Mouse (Mus musculus): Measurements from ENCODE around the gene Egf. TPM values are rescaled to one million over a fixed set of nuclear protein-coding genes. Genes with fewer than 3 reads are reported as not detected.

The Egf gene
- total RNA-seq, 1 experiment: 2.2 TPM

- in situ Hi-C loops (cut with MboI; ENCODE audit: low sequenced_read_pairs in 2 of 2, unreplicated experiment in 2 of 2): no loop called here
- Histone ChIP-seq H3K4me3 (ENCODE audit: insufficient read depth in 1 of 2, low read depth in 1 of 2, low read length in 2 of 2, poor library complexity in 1 of 2, severe bottlenecking in 1 of 2) (no peak overlapping the region), H3K27ac (ENCODE audit: insufficient read depth, low read depth, low read length, poor library complexity, severe bottlenecking) (no peak overlapping the region), H3K9ac (ENCODE audit: insufficient read depth, low read depth, low read length, poor library complexity, severe bottlenecking) (no peak overlapping the region), H3K9me3 (ENCODE audit: control insufficient read depth, insufficient read depth, low read depth, low read length) (no peaks in the 10 kb centered on the region), H3K36me3 (ENCODE audit: control insufficient read depth, insufficient read depth, low read length, poor library complexity, severe bottlenecking) (no peaks in the 10 kb centered on the region), H3K4me1 (ENCODE audit: control insufficient read depth in 2 of 2, insufficient read depth in 2 of 2, low read length in 2 of 2, poor library complexity in 1 of 2) (no peaks in the 10 kb centered on the region)
- TF ChIP-seq CHD2 (IDR thresholded peaks at IDR 0.05; ENCODE audit: low read depth, low read length): no peak
- no peak for TF ChIP-seq ZC3H11A (IDR thresholded peaks at IDR 0.05; ENCODE audit: borderline replicate concordance, low read depth, low read length)
- no peak for TF ChIP-seq HCFC1 (IDR thresholded peaks at IDR 0.05; ENCODE audit: borderline replicate concordance, insufficient read depth, low read length)
- TF ChIP-seq MAFK (IDR thresholded peaks at IDR 0.05; ENCODE audit: insufficient read depth, low read depth, low read length): no peak
- no peak for TF ChIP-seq ZNF384 (IDR thresholded peaks at IDR 0.05; ENCODE audit: low read depth, low read length)
- DNase-seq (ENCODE audit: low read depth, low spot score): no peak
These were observed 40.5 kb downstream of the Egf start for GRCm38 (mm10) chr3:129714542-129715145.

GRCm38 (mm10) chr3:129708157-129708556 lies 47.0 kb downstream of the Egf start:
- Histone ChIP-seq H3K4me3 (ENCODE audit: insufficient read depth in 1 of 2, low read depth in 1 of 2, low read length in 2 of 2, poor library complexity in 1 of 2, severe bottlenecking in 1 of 2) (no peak overlapping the region), H3K9me3 (ENCODE audit: control insufficient read depth, insufficient read depth, low read depth, low read length) (no peaks in the 10 kb centered on the region), H3K36me3 (ENCODE audit: control insufficient read depth, insufficient read depth, low read length, poor library complexity, severe bottlenecking) (no peaks in the 10 kb centered on the region), H3K27ac (ENCODE audit: insufficient read depth, low read depth, low read length, poor library complexity, severe bottlenecking) (no peak overlapping the region), H3K9ac (ENCODE audit: insufficient read depth, low read depth, low read length, poor library complexity, severe bottlenecking) (no peak overlapping the region), H3K4me1 (ENCODE audit: control insufficient read depth in 2 of 2, insufficient read depth in 2 of 2, low read length in 2 of 2, poor library complexity in 1 of 2) (no peaks in the 10 kb centered on the region)
- peak; percentile 60 for DNase-seq (ENCODE audit: low read depth, low spot score)
- in situ Hi-C loops (cut with MboI; ENCODE audit: low sequenced_read_pairs in 2 of 2, unreplicated experiment in 2 of 2): no loop called here
- TF ChIP-seq MAFK (IDR thresholded peaks at IDR 0.05; ENCODE audit: insufficient read depth, low read depth, low read length) (no peak), ZC3H11A (IDR thresholded peaks at IDR 0.05; ENCODE audit: borderline replicate concordance, low read depth, low read length) (peak; percentile 53; the same call in 1 of the 2 replicates)

- no peaks in the 10 kb centered on the region for H3K4me1 ChIP-seq (ENCODE audit: control insufficient read depth in 2 of 2, insufficient read depth in 2 of 2, low read length in 2 of 2, poor library complexity in 1 of 2)
- no peak overlapping the region for H3K9ac ChIP-seq (ENCODE audit: insufficient read depth, low read depth, low read length, poor library complexity, severe bottlenecking)
- in situ Hi-C loops (cut with MboI; ENCODE audit: low sequenced_read_pairs in 2 of 2, unreplicated experiment in 2 of 2): no loop called here
- DNase-seq (ENCODE audit: low read depth, low spot score): no peak
- H3K9me3 ChIP-seq (ENCODE audit: control insufficient read depth, insufficient read depth, low read depth, low read length): no peaks in the 10 kb centered on the region
- no peaks in the 10 kb centered on the region for H3K36me3 ChIP-seq (ENCODE audit: control insufficient read depth, insufficient read depth, low read length, poor library complexity, severe bottlenecking)
- no peak for TF ChIP-seq CHD2 (IDR thresholded peaks at IDR 0.05; ENCODE audit: low read depth, low read length)
- no peak for TF ChIP-seq ZC3H11A (IDR thresholded peaks at IDR 0.05; ENCODE audit: borderline replicate concordance, low read depth, low read length)
- no peak for TF ChIP-seq HCFC1 (IDR thresholded peaks at IDR 0.05; ENCODE audit: borderline replicate concordance, insufficient read depth, low read length)
- TF ChIP-seq MAFK (IDR thresholded peaks at IDR 0.05; ENCODE audit: insufficient read depth, low read depth, low read length): no peak
- no peak overlapping the region for H3K27ac ChIP-seq (ENCODE audit: insufficient read depth, low read depth, low read length, poor library complexity, severe bottlenecking)
- H3K4me3 ChIP-seq (ENCODE audit: insufficient read depth in 1 of 2, low read depth in 1 of 2, low read length in 2 of 2, poor library complexity in 1 of 2, severe bottlenecking in 1 of 2): no peak overlapping the region
These were observed 56.2 kb downstream of the Egf start for GRCm38 (mm10) chr3:129698882-129699281.

- in situ Hi-C loops (cut with MboI; ENCODE audit: low sequenced_read_pairs in 2 of 2, unreplicated experiment in 2 of 2): no loop called here
- no peaks in the 10 kb centered on the region for H3K4me1 ChIP-seq (ENCODE audit: control insufficient read depth in 2 of 2, insufficient read depth in 2 of 2, low read length in 2 of 2, poor library complexity in 1 of 2)
- H3K4me3 ChIP-seq (ENCODE audit: insufficient read depth in 1 of 2, low read depth in 1 of 2, low read length in 2 of 2, poor library complexity in 1 of 2, severe bottlenecking in 1 of 2): no peak overlapping the region
- H3K9me3 ChIP-seq (ENCODE audit: control insufficient read depth, insufficient read depth, low read depth, low read length): no peaks in the 10 kb centered on the region
- H3K27ac ChIP-seq (ENCODE audit: insufficient read depth, low read depth, low read length, poor library complexity, severe bottlenecking): no peak overlapping the region
- TF ChIP-seq ZNF384 (IDR thresholded peaks at IDR 0.05; ENCODE audit: low read depth, low read length) (no peak), MAFK (IDR thresholded peaks at IDR 0.05; ENCODE audit: insufficient read depth, low read depth, low read length) (no peak), HCFC1 (IDR thresholded peaks at IDR 0.05; ENCODE audit: borderline replicate concordance, insufficient read depth, low read length) (no peak), CHD2 (IDR thresholded peaks at IDR 0.05; ENCODE audit: low read depth, low read length) (no peak), ZC3H11A (IDR thresholded peaks at IDR 0.05; ENCODE audit: borderline replicate concordance, low read depth, low read length) (no peak)
- DNase-seq (ENCODE audit: low read depth, low spot score): no peak
- H3K36me3 ChIP-seq (ENCODE audit: control insufficient read depth, insufficient read depth, low read length, poor library complexity, severe bottlenecking): no peaks in the 10 kb centered on the region
- no peak overlapping the region for H3K9ac ChIP-seq (ENCODE audit: insufficient read depth, low read depth, low read length, poor library complexity, severe bottlenecking)
These were observed 56.8 kb downstream of the Egf start for GRCm38 (mm10) chr3:129698365-129698764.

GRCm38 (mm10) chr3:129697691-129698090 lies 57.4 kb downstream of the Egf start:
- no peak overlapping the region for H3K4me3 ChIP-seq (ENCODE audit: insufficient read depth in 1 of 2, low read depth in 1 of 2, low read length in 2 of 2, poor library complexity in 1 of 2, severe bottlenecking in 1 of 2)
- no peak for TF ChIP-seq MAFK (IDR thresholded peaks at IDR 0.05; ENCODE audit: insufficient read depth, low read depth, low read length)
- TF ChIP-seq ZNF384 (IDR thresholded peaks at IDR 0.05; ENCODE audit: low read depth, low read length): no peak
- no peak for TF ChIP-seq CHD2 (IDR thresholded peaks at IDR 0.05; ENCODE audit: low read depth, low read length)
- no peak for TF ChIP-seq HCFC1 (IDR thresholded peaks at IDR 0.05; ENCODE audit: borderline replicate concordance, insufficient read depth, low read length)
- no peak for TF ChIP-seq ZC3H11A (IDR thresholded peaks at IDR 0.05; ENCODE audit: borderline replicate concordance, low read depth, low read length)
- in situ Hi-C loops (cut with MboI; ENCODE audit: low sequenced_read_pairs in 2 of 2, unreplicated experiment in 2 of 2): no loop called here
- no peak overlapping the region for H3K27ac ChIP-seq (ENCODE audit: insufficient read depth, low read depth, low read length, poor library complexity, severe bottlenecking)
- no peaks in the 10 kb centered on the region for H3K36me3 ChIP-seq (ENCODE audit: control insufficient read depth, insufficient read depth, low read length, poor library complexity, severe bottlenecking)
- DNase-seq (ENCODE audit: low read depth, low spot score): no peak
- no peaks in the 10 kb centered on the region for H3K9me3 ChIP-seq (ENCODE audit: control insufficient read depth, insufficient read depth, low read depth, low read length)
- no peak overlapping the region for H3K9ac ChIP-seq (ENCODE audit: insufficient read depth, low read depth, low read length, poor library complexity, severe bottlenecking)
- H3K4me1 ChIP-seq (ENCODE audit: control insufficient read depth in 2 of 2, insufficient read depth in 2 of 2, low read length in 2 of 2, poor library complexity in 1 of 2): no peaks in the 10 kb centered on the region; a peak in 1 of 4 replicates

Measured in ES-E14 (cell line).